Mouse (Mus musculus) hindbrain, embryonic 13.5 days (tissue): Measurements from ENCODE around the gene Gpr155. TPM values are rescaled to one million over a fixed set of nuclear protein-coding genes. Genes with fewer than 3 reads are reported as not detected.
A peak's percentile ranks its signal among the peaks of the same experiment; 100 is the strongest.

Experiments used
- ATAC-seq: fragments of 200-750 bp; cut with Nextera tagmentation; 2 replicates; pipeline ENCODE4 v1.8.0; 2017; ENCODE audit warnings: moderate TSS enrichment; ENCODE audit not compliant: low FRiP score
- H3K27ac ChIP-seq: fragments of 300-500 bp; sonication (generic); 2 replicates; pipeline ENCODE4 v1.5.1; 2015; ENCODE audit warnings: inconsistent platforms, mild to moderate bottlenecking, moderate library complexity
- H3K27me3 ChIP-seq: fragments of 300-500 bp; sonication (generic); 2 replicates; pipeline ENCODE4 v1.6.1; 2015; ENCODE audit warnings: mild to moderate bottlenecking, inconsistent platforms
- H3K36me3 ChIP-seq: fragments of 300-500 bp; sonication (generic); 2 replicates; pipeline ENCODE4 v1.6.1; 2015; ENCODE audit warnings: mild to moderate bottlenecking, inconsistent platforms
- H3K4me1 ChIP-seq: fragments of 300-500 bp; sonication (generic); replicated peaks from 2 replicates; pipeline ENCODE4 v1.6.1; 2015; ENCODE audit warnings: inconsistent platforms
- H3K4me2 ChIP-seq: fragments of 300-500 bp; sonication (generic); 2 replicates; pipeline ENCODE4 v1.6.1; 2015; ENCODE audit warnings: inconsistent platforms, mild to moderate bottlenecking, moderate library complexity
- H3K4me3 ChIP-seq: fragments of 300-500 bp; sonication (generic); 2 replicates; pipeline ENCODE4 v1.5.1; 2015; ENCODE audit warnings: mild to moderate bottlenecking, inconsistent platforms
- H3K9ac ChIP-seq: fragments of 300-500 bp; sonication (generic); 2 replicates; pipeline ENCODE4 v1.6.1; 2015; ENCODE audit warnings: mild to moderate bottlenecking, inconsistent platforms
- H3K9me3 ChIP-seq: fragments of 300-500 bp; sonication (generic); 2 replicates; pipeline ENCODE4 v1.6.1; 2016; ENCODE audit warnings: inconsistent platforms
- WGBS: fragments of 180-500 bp; shearing (Covaris S2); methylation state at CpG from one replicate; pipeline ENCODE4 v1.1.7; 2015; 5-methylcytosine and 5-hydroxymethylcytosine counted together
- polyA plus RNA-seq: library from polyadenylated mRNA; unstranded; fragments of >200 nt; fragmentation: Nextera tagmentation; extraction: Ambion mirVana; gene quantifications from 2 replicates; pipeline ENCODE4 v1.2.1, GENCODE M21; 2015

Gpr155 gene
- polyA plus RNA-seq, 1 experiment from 2014 or later, result 12.4 TPM

- no peak overlapping the region for H3K4me3 ChIP-seq
- H3K36me3 ChIP-seq, result no peaks in the 10 kb centered on the region
- peaks cover 14% of the 10 kb centered on the region for H3K4me1 ChIP-seq
- peak overlapping the region; percentile 50 for H3K27ac ChIP-seq
- WGBS, result 51% methylated on average over 9 of the region's 9 CpGs
- no peaks in the 10 kb centered on the region for H3K9me3 ChIP-seq
- H3K4me2 ChIP-seq, result no peak overlapping the region
- ATAC-seq, result no peak
- no peak overlapping the region for H3K9ac ChIP-seq
- H3K27me3 ChIP-seq, result no peaks in the 10 kb centered on the region
Measured at GRCm38 (mm10) chr2:73347766-73348165, 38.6 kb downstream of the Gpr155 start.

- H3K9me3 ChIP-seq, result no peaks in the 10 kb centered on the region
- no peaks in the 10 kb centered on the region for H3K36me3 ChIP-seq
- WGBS, result 70% methylated on average over 6 of the region's 6 CpGs
- peaks cover 14% of the 10 kb centered on the region for H3K4me1 ChIP-seq
- H3K4me3 ChIP-seq, result no peak overlapping the region
- no peak overlapping the region for H3K27ac ChIP-seq
- H3K4me2 ChIP-seq, result no peak overlapping the region
- no peak for ATAC-seq
- no peak overlapping the region for H3K9ac ChIP-seq
- H3K27me3 ChIP-seq, result no peaks in the 10 kb centered on the region
Measured at GRCm38 (mm10) chr2:73347136-73347535, 39.2 kb downstream of the Gpr155 start.

GRCm38 (mm10) chr2:73346345-73347086 lies 39.9 kb downstream of the Gpr155 start:
- ATAC-seq, result no peak
- Histone ChIP-seq H3K9me3 (no peaks in the 10 kb centered on the region), H3K9ac (no peak overlapping the region), H3K36me3 (no peaks in the 10 kb centered on the region), H3K4me3 (no peak overlapping the region), H3K27me3 (no peaks in the 10 kb centered on the region), H3K4me1 (peaks cover 11% of the 10 kb centered on the region), H3K4me2 (no peak overlapping the region), H3K27ac (peak overlapping the region; percentile 48; the same call in 1 of the 2 replicates)
- 55% methylated on average over 13 of the region's 13 CpGs for WGBS

GRCm38 (mm10) chr2:73345204-73345603 lies 41.2 kb downstream of the Gpr155 start:
- H3K9ac ChIP-seq, result no peak overlapping the region
- no peak overlapping the region for H3K4me2 ChIP-seq
- no peaks in the 10 kb centered on the region for H3K36me3 ChIP-seq
- no peak overlapping the region for H3K27ac ChIP-seq
- no peak overlapping the region for H3K4me3 ChIP-seq
- no peaks in the 10 kb centered on the region for H3K9me3 ChIP-seq
- ATAC-seq, result no peak
- H3K4me1 ChIP-seq, result peaks cover 11% of the 10 kb centered on the region
- H3K27me3 ChIP-seq, result no peaks in the 10 kb centered on the region
- WGBS, result 88% methylated on average over 4 of the region's 4 CpGs

- H3K36me3 ChIP-seq, result no peaks in the 10 kb centered on the region
- H3K9ac ChIP-seq, result no peak overlapping the region
- H3K27me3 ChIP-seq, result no peaks in the 10 kb centered on the region
- WGBS, result 93% methylated on average over 5 of the region's 5 CpGs
- no peak overlapping the region for H3K4me2 ChIP-seq
- no peak overlapping the region for H3K27ac ChIP-seq
- H3K4me1 ChIP-seq, result peaks cover 11% of the 10 kb centered on the region
- H3K9me3 ChIP-seq, result no peaks in the 10 kb centered on the region
- no peak overlapping the region for H3K4me3 ChIP-seq
- no peak for ATAC-seq
Measured at GRCm38 (mm10) chr2:73343701-73344100, 42.7 kb downstream of the Gpr155 start.

GRCm38 (mm10) chr2:73338415-73338814 lies 48.0 kb downstream of the Gpr155 start:
- Histone ChIP-seq H3K27me3 (no peaks in the 10 kb centered on the region), H3K36me3 (no peaks in the 10 kb centered on the region), H3K4me3 (no peak overlapping the region), H3K9me3 (no peaks in the 10 kb centered on the region), H3K27ac (no peak overlapping the region), H3K9ac (no peak overlapping the region), H3K4me2 (no peak overlapping the region), H3K4me1 (no peaks in the 10 kb centered on the region)
- WGBS, result 78% methylated on average over 8 of the region's 8 CpGs
- ATAC-seq, result no peak

- no peak overlapping the region for H3K27ac ChIP-seq
- ATAC-seq, result no peak
- no peak overlapping the region for H3K4me3 ChIP-seq
- no peaks in the 10 kb centered on the region for H3K27me3 ChIP-seq
- no peak overlapping the region for H3K9ac ChIP-seq
- no peaks in the 10 kb centered on the region for H3K4me1 ChIP-seq
- 90% methylated on average over 3 of the region's 3 CpGs for WGBS
- no peak overlapping the region for H3K4me2 ChIP-seq
- no peaks in the 10 kb centered on the region for H3K9me3 ChIP-seq
- H3K36me3 ChIP-seq, result no peaks in the 10 kb centered on the region
Measured at GRCm38 (mm10) chr2:73335949-73336348, 50.4 kb downstream of the Gpr155 start.

- Histone ChIP-seq H3K36me3 (no peaks in the 10 kb centered on the region), H3K4me3 (no peak overlapping the region), H3K4me1 (no peaks in the 10 kb centered on the region), H3K9ac (no peak overlapping the region), H3K9me3 (no peaks in the 10 kb centered on the region), H3K4me2 (no peak overlapping the region), H3K27ac (no peak overlapping the region), H3K27me3 (no peaks in the 10 kb centered on the region)
- 80% methylated on average over 5 of the region's 5 CpGs for WGBS
- ATAC-seq, result no peak
Measured at GRCm38 (mm10) chr2:73325871-73326270, 60.5 kb downstream of the Gpr155 start.

- Histone ChIP-seq H3K4me2 (no peak overlapping the region), H3K9ac (no peak overlapping the region), H3K4me1 (no peaks in the 10 kb centered on the region), H3K27me3 (no peaks in the 10 kb centered on the region), H3K27ac (no peak overlapping the region), H3K36me3 (peaks cover 3% of the 10 kb centered on the region; the same call in 1 of the 2 replicates), H3K4me3 (no peak overlapping the region), H3K9me3 (no peaks in the 10 kb centered on the region)
- no peak for ATAC-seq
- 66% methylated on average over 12 of the region's 12 CpGs for WGBS
Measured at GRCm38 (mm10) chr2:73322991-73323390, 63.4 kb downstream of the Gpr155 start.

GRCm38 (mm10) chr2:73319218-73319617 lies 67.2 kb downstream of the Gpr155 start:
- no peak overlapping the region for H3K9ac ChIP-seq
- ATAC-seq, result no peak
- no peaks in the 10 kb centered on the region for H3K4me1 ChIP-seq
- H3K36me3 ChIP-seq, result peaks cover 3% of the 10 kb centered on the region
- no peak overlapping the region for H3K27ac ChIP-seq
- WGBS, result 90% methylated on average over 5 of the region's 5 CpGs
- no peaks in the 10 kb centered on the region for H3K27me3 ChIP-seq
- H3K4me2 ChIP-seq, result no peak overlapping the region
- H3K4me3 ChIP-seq, result no peak overlapping the region
- H3K9me3 ChIP-seq, result no peaks in the 10 kb centered on the region

GRCm38 (mm10) chr2:73317426-73317825 lies 68.9 kb downstream of the Gpr155 start:
- H3K27ac ChIP-seq, result no peak overlapping the region
- no peak for ATAC-seq
- H3K9ac ChIP-seq, result no peak overlapping the region
- no peaks in the 10 kb centered on the region for H3K9me3 ChIP-seq
- H3K27me3 ChIP-seq, result no peaks in the 10 kb centered on the region
- peaks cover 4% of the 10 kb centered on the region for H3K4me1 ChIP-seq
- no peak overlapping the region for H3K4me2 ChIP-seq
- 92% methylated on average over 9 of the region's 9 CpGs for WGBS
- no peak overlapping the region for H3K4me3 ChIP-seq
- H3K36me3 ChIP-seq, result peaks cover 3% of the 10 kb centered on the region

GRCm38 (mm10) chr2:73314311-73314710 lies 72.1 kb downstream of the Gpr155 start:
- peaks cover 10% of the 10 kb centered on the region for H3K36me3 ChIP-seq
- peaks cover 17% of the 10 kb centered on the region for H3K4me1 ChIP-seq
- H3K4me3 ChIP-seq, result no peak overlapping the region
- no peaks in the 10 kb centered on the region for H3K27me3 ChIP-seq
- ATAC-seq, result no peak
- H3K27ac ChIP-seq, result no peak overlapping the region
- WGBS, result 95% methylated on average over 3 of the region's 3 CpGs
- no peaks in the 10 kb centered on the region for H3K9me3 ChIP-seq
- no peak overlapping the region for H3K4me2 ChIP-seq
- H3K9ac ChIP-seq, result no peak overlapping the region

- Histone ChIP-seq H3K36me3 (peaks cover 18% of the 10 kb centered on the region), H3K9ac (peak overlapping the region; percentile 74), H3K4me2 (peak overlapping the region; percentile 54), H3K4me3 (peak overlapping the region; percentile 88), H3K27me3 (no peaks in the 10 kb centered on the region), H3K27ac (peak overlapping the region; percentile 74), H3K4me1 (peaks cover 17% of the 10 kb centered on the region), H3K9me3 (no peaks in the 10 kb centered on the region)
- ATAC-seq, result peak; percentile 57
- 46% methylated on average over 14 of the region's 14 CpGs for whole genome bisulfite sequencing
Measured at GRCm38 (mm10) chr2:73313117-73313501, 73.3 kb downstream of the Gpr155 start.
